8 mouse cellular contexts compared by ENCODE assay signal in genomic region chr1:61298064-61298463, GRCm38 (mm10).
DNase-seq lines count a peak whose midpoint lies in the region; ATAC-seq and TF ChIP-seq lines count a peak whose summit lies in the region.

No protein-coding gene starts in this region.

- no peaks in the 10 kb centered on the region for H3K9me3 ChIP-seq in heart, embryonic 16.5 days (replicated peaks; ENCODE audit: control insufficient read depth, low read length)
- H3K9me3 ChIP-seq in kidney, postnatal 0 days (replicated peaks; ENCODE audit: low read length) = no peaks in the 10 kb centered on the region
- no peaks in the 10 kb centered on the region for H3K9me3 ChIP-seq in stomach, postnatal 0 days (ENCODE audit: control insufficient read depth, low read length)

- no peaks in the 10 kb centered on the region for H3K36me3 ChIP-seq in heart, embryonic 16.5 days (ENCODE audit: control insufficient read depth, insufficient read depth)
- no peaks in the 10 kb centered on the region for H3K36me3 ChIP-seq in kidney, postnatal 0 days (ENCODE audit: insufficient read depth, low read length)
- H3K36me3 ChIP-seq in stomach, postnatal 0 days (ENCODE audit: control insufficient read depth, insufficient read depth, low read length) = no peaks in the 10 kb centered on the region

- TF ChIP-seq EP300 in stomach, postnatal 0 days (optimal IDR thresholded peaks at IDR 0.05) = no peak

- H3K4me3 ChIP-seq in heart, embryonic 16.5 days (ENCODE audit: low read length) = no peak overlapping the region
- H3K4me3 ChIP-seq in kidney, postnatal 0 days (replicated peaks; ENCODE audit: low read depth, low read length) = no peak overlapping the region
- H3K4me3 ChIP-seq in stomach, postnatal 0 days (ENCODE audit: low read depth, low read length) = no peak overlapping the region

- DNase-seq in right cerebral cortex, adult 2 months (ENCODE audit: low spot score in 2 of 2) = peak; percentile 39 to 52
- DNase-seq in right cerebral cortex, postnatal 25 days = no peak
- DNase-seq in cerebellum, adult 8-10 months = peak; percentile 15
- DNase-seq in kidney, postnatal 0 days (ENCODE audit: low spot score) = peak; percentile 93
- DNase-seq in lung, postnatal 36 days = peak; percentile 70
- peak; percentile 19 for DNase-seq in stomach, postnatal 0 days (ENCODE audit: low spot score)

- H3K9ac ChIP-seq in heart, embryonic 16.5 days (ENCODE audit: low read length) = 0 out of 2 replicates have a peak overlapping the region, but pooled peaks have one; percentile 19
- H3K9ac ChIP-seq in kidney, postnatal 0 days (ENCODE audit: low read depth, low read length) = no peak overlapping the region
- no peak overlapping the region for H3K9ac ChIP-seq in stomach, postnatal 0 days (ENCODE audit: low read length)

- H3K27me3 ChIP-seq in heart, embryonic 16.5 days (ENCODE audit: control insufficient read depth, insufficient read depth, low read length) = no peaks in the 10 kb centered on the region
- no peaks in the 10 kb centered on the region for H3K27me3 ChIP-seq in kidney, postnatal 0 days (ENCODE audit: insufficient read depth, low read length)
- no peaks in the 10 kb centered on the region for H3K27me3 ChIP-seq in stomach, postnatal 0 days (ENCODE audit: control insufficient read depth, insufficient read depth, low read length)

- no peaks in the 10 kb centered on the region; the same call in 1 of the 2 replicates for H3K4me1 ChIP-seq in heart, embryonic 16.5 days (ENCODE audit: control insufficient read depth, insufficient read depth, low read length)
- no peaks in the 10 kb centered on the region for H3K4me1 ChIP-seq in kidney, postnatal 0 days (replicated peaks; ENCODE audit: insufficient read depth, low read length)
- H3K4me1 ChIP-seq in stomach, postnatal 0 days (replicated peaks; ENCODE audit: control insufficient read depth, insufficient read depth) = no peaks in the 10 kb centered on the region

- no peak overlapping the region for H3K4me2 ChIP-seq in heart, embryonic 16.5 days (ENCODE audit: low read depth, low read length)
- no peak overlapping the region for H3K4me2 ChIP-seq in kidney, postnatal 0 days (ENCODE audit: low read length)
- H3K4me2 ChIP-seq in stomach, postnatal 0 days (replicated peaks; ENCODE audit: low read depth) = no peak overlapping the region

- peak; percentile 52; the same call in 1 of the 2 replicates for ATAC-seq in heart, embryonic 16.5 days (replicated peaks; ENCODE audit: extremely low read depth, insufficient read depth, low FRiP score)
- ATAC-seq in kidney, postnatal 0 days (replicated peaks; ENCODE audit: low FRiP score, low read depth) = no peak
- ATAC-seq in stomach, postnatal 0 days (ENCODE audit: low FRiP score, low TSS enrichment) = 0 out of 2 replicates have a peak, but pooled peaks have one; percentile 42
- ATAC-seq in monocyte, adult 5-6 weeks (replicated peaks; ENCODE audit: insufficient number of reproducible peaks, low FRiP score, low TSS enrichment, poor library complexity, severe bottlenecking) = no peak

- peak; percentile 81 for TF ChIP-seq CTCF in kidney, postnatal 0 days (IDR thresholded peaks at IDR 0.05; ENCODE audit: low read depth)
- TF ChIP-seq CTCF in stomach, postnatal 0 days (IDR thresholded peaks at IDR 0.05; ENCODE audit: low read depth) = peak; percentile 84

- 36% methylated on average over 3 of the region's 3 CpGs for WGBS in heart, embryonic 16.5 days
- WGBS in kidney, postnatal 0 days = 21% methylated on average over 3 of the region's 3 CpGs
- 27% methylated on average over 3 of the region's 3 CpGs for WGBS in stomach, postnatal 0 days

- H3K27ac ChIP-seq in heart, embryonic 16.5 days (ENCODE audit: low read length) = peak overlapping the region; percentile 17; the same call in 1 of the 2 replicates
- no peak overlapping the region for H3K27ac ChIP-seq in kidney, postnatal 0 days
- no peak overlapping the region for H3K27ac ChIP-seq in stomach, postnatal 0 days (replicated peaks)

Comparison
In these comparisons a context has a peak if more than half of its experiments do, and no peak if none do; other contexts are left out.
1. ATAC-seq: peak in heart, embryonic 16.5 days (single experiment) and stomach, postnatal 0 days (single experiment); none in kidney, postnatal 0 days (single experiment) and monocyte, adult 5-6 weeks (single experiment).